Mouse (Mus musculus) CH12.LX (cell line): Measurements from ENCODE around the gene Gsta2. TPM values are rescaled to one million over a fixed set of nuclear protein-coding genes. Genes with fewer than 3 reads are reported as not detected.

Experiments
- DNase-seq: peaks from one replicate; pipeline ENCODE4 v3.0.0-alpha.2; 2013; ENCODE audit errors: extremely low read depth
- H3K27ac ChIP-seq: 2 replicates; pipeline ENCODE4 v1.5.1; 2012; ENCODE audit warnings: low read depth, mild to moderate bottlenecking, control low read depth, moderate library complexity; ENCODE audit not compliant: insufficient read depth
- H3K27me3 ChIP-seq: replicated peaks from 2 replicates; pipeline ENCODE3; 2012; ENCODE audit warnings: inconsistent platforms
- H3K36me3 ChIP-seq, 2 experiments: replicated peaks in 1 of 2; 2 replicates each; pipeline versions ENCODE3 to v1.6.1; 2012; ENCODE audit warnings: inconsistent platforms in 1 of 2, low read length in 1 of 2, mild to moderate bottlenecking in 1 of 2, mixed read lengths in 1 of 2, moderate library complexity in 1 of 2; ENCODE audit not compliant: control insufficient read depth in 1 of 2, insufficient read depth in 1 of 2
- H3K4me1 ChIP-seq, 2 experiments: 2 replicates each; pipeline ENCODE4 v1.6.1; 2012; ENCODE audit warnings: inconsistent platforms in 1 of 2, moderate library complexity in 1 of 2; ENCODE audit not compliant: insufficient read depth in 2 of 2, control insufficient read depth in 1 of 2
- H3K4me2 ChIP-seq: 2 replicates; pipeline ENCODE4 v1.6.1; 2012; ENCODE audit warnings: low read depth, mild to moderate bottlenecking, control low read depth; ENCODE audit not compliant: poor library complexity, insufficient read depth, severe bottlenecking
- H3K4me3 ChIP-seq, 3 experiments: fragments of 150-350 bp in 1 of 3; sonication (generic) in 1 of 3; replicated peaks in 1 of 3; 2 replicates each; pipeline versions ENCODE3 to v1.5.1; 2011 to 2012; ENCODE audit warnings: low read depth in 2 of 3, low read length in 2 of 3, mild to moderate bottlenecking in 2 of 3, moderate library complexity in 2 of 3, control low read depth in 1 of 3, improper control_type of control experiment in 1 of 3, inconsistent platforms in 1 of 3, mixed read lengths in 1 of 3; ENCODE audit not compliant: poor library complexity in 1 of 3
- H3K79me2 ChIP-seq: replicated peaks from 2 replicates; pipeline ENCODE4 v1.6.1; 2012; ENCODE audit warnings: mild to moderate bottlenecking, moderate library complexity; ENCODE audit not compliant: control insufficient read depth, poor library complexity, insufficient read depth, severe bottlenecking; ENCODE audit errors: extremely low read depth
- H3K9ac ChIP-seq: 2 replicates; pipeline ENCODE4 v1.6.1; 2012; ENCODE audit warnings: low read depth, mild to moderate bottlenecking, control low read depth, moderate library complexity; ENCODE audit not compliant: insufficient read depth
- H3K9me3 ChIP-seq: replicated peaks from 2 replicates; pipeline ENCODE3; 2012; ENCODE audit warnings: low read length, inconsistent platforms, mixed read lengths
- BHLHE40 ChIP-seq: IDR thresholded peaks from 2 replicates; pipeline ENCODE4 v1.6.1; 2011; ENCODE audit warnings: mild to moderate bottlenecking, low read depth, low read length, improper control_type of control experiment
- CHD1 ChIP-seq: IDR thresholded peaks from 2 replicates; pipeline ENCODE4 v1.6.1; 2012; ENCODE audit warnings: low read depth, low read length, improper control_type of control experiment, inconsistent platforms
- E2F4 ChIP-seq: IDR thresholded peaks from 2 replicates; pipeline ENCODE4 v1.6.1; 2011; ENCODE audit warnings: low read depth, low read length, improper control_type of control experiment; ENCODE audit not compliant: insufficient replicate concordance
- ETS1 ChIP-seq: conservative IDR thresholded peaks from 2 replicates; pipeline ENCODE4 v1.6.1; 2012; ENCODE audit warnings: low read depth, mild to moderate bottlenecking, inconsistent platforms, low read length, improper control_type of control experiment, moderate library complexity
- HCFC1 ChIP-seq: IDR thresholded peaks from 2 replicates; pipeline ENCODE4 v1.6.1; 2012; ENCODE audit warnings: low read depth, mild to moderate bottlenecking, inconsistent platforms, low read length, improper control_type of control experiment
- IRF4 ChIP-seq: IDR thresholded peaks from 2 replicates; pipeline ENCODE4 v1.6.1; 2014; ENCODE audit warnings: low read depth, mild to moderate bottlenecking, inconsistent platforms, low read length, improper control_type of control experiment
- JUN ChIP-seq: IDR thresholded peaks from 2 replicates; pipeline ENCODE4 v1.6.1; 2011; ENCODE audit warnings: low read depth, mild to moderate bottlenecking, low read length, improper control_type of control experiment, moderate library complexity; ENCODE audit not compliant: insufficient read depth
- KAT2A ChIP-seq: IDR thresholded peaks from 2 replicates; pipeline ENCODE4 v1.6.1; 2012; ENCODE audit warnings: low read length, improper control_type of control experiment, inconsistent platforms; ENCODE audit not compliant: insufficient replicate concordance
- MAX ChIP-seq: IDR thresholded peaks from 2 replicates; pipeline ENCODE4 v1.6.1; 2011; ENCODE audit warnings: low read length, improper control_type of control experiment
- MAZ ChIP-seq: IDR thresholded peaks from 2 replicates; pipeline ENCODE4 v1.6.1; 2012; ENCODE audit warnings: low read depth, mild to moderate bottlenecking, inconsistent platforms, low read length, improper control_type of control experiment, moderate library complexity
- MYC ChIP-seq: IDR thresholded peaks from 2 replicates; pipeline ENCODE4 v1.6.1; 2011; ENCODE audit warnings: low read depth, mild to moderate bottlenecking, improper control_type of control experiment, low read length
- NRF1 ChIP-seq: IDR thresholded peaks from 2 replicates; pipeline ENCODE4 v1.6.1; 2014; ENCODE audit warnings: low read depth, mild to moderate bottlenecking, inconsistent platforms, low read length, improper control_type of control experiment, moderate library complexity
- POLR2AphosphoS2 ChIP-seq: IDR thresholded peaks from 2 replicates; pipeline ENCODE4 v1.6.1; 2011; ENCODE audit warnings: low read depth, low read length, improper control_type of control experiment
- RAD21 ChIP-seq: IDR thresholded peaks from 2 replicates; pipeline ENCODE4 v1.6.1; 2011; ENCODE audit warnings: low read depth, mild to moderate bottlenecking, low read length, improper control_type of control experiment, moderate library complexity
- SMC3 ChIP-seq: IDR thresholded peaks from 2 replicates; pipeline ENCODE4 v1.6.1; 2011; ENCODE audit warnings: low read depth, low read length, improper control_type of control experiment
- TBP ChIP-seq: conservative IDR thresholded peaks from 2 replicates; pipeline ENCODE4 v1.6.1; 2011; ENCODE audit warnings: low read depth, low read length, improper control_type of control experiment
- TCF12 ChIP-seq: IDR thresholded peaks from 2 replicates; pipeline ENCODE4 v1.6.1; 2014; ENCODE audit warnings: low read depth, mild to moderate bottlenecking, inconsistent platforms, low read length, improper control_type of control experiment
- UBTF ChIP-seq: IDR thresholded peaks from 2 replicates; pipeline ENCODE4 v1.6.1; 2012; ENCODE audit warnings: low read depth, mild to moderate bottlenecking, inconsistent platforms, low read length, improper control_type of control experiment, moderate library complexity
- USF1 ChIP-seq: IDR thresholded peaks from 2 replicates; pipeline ENCODE4 v1.6.1; 2014; ENCODE audit warnings: low read depth, mild to moderate bottlenecking, inconsistent platforms, low read length, improper control_type of control experiment
- USF2 ChIP-seq: conservative IDR thresholded peaks from 2 replicates; pipeline ENCODE4 v1.6.1; 2011; ENCODE audit warnings: low read depth, low read length, improper control_type of control experiment
- ZC3H11A ChIP-seq: IDR thresholded peaks from 2 replicates; pipeline ENCODE4 v1.6.1; 2012; ENCODE audit warnings: low read depth, mild to moderate bottlenecking, inconsistent platforms, low read length, improper control_type of control experiment
- ZMIZ1 ChIP-seq: IDR thresholded peaks from 2 replicates; pipeline ENCODE4 v1.6.1; 2012; ENCODE audit warnings: low read depth, mild to moderate bottlenecking, inconsistent platforms, low read length, improper control_type of control experiment
- dilution Hi-C: fragments of 300-500 bp; cut with MboI; formaldehyde crosslinking; loops from 2 replicates; pipeline ENCODE4 v1.14.3; 2020; ENCODE audit warnings: low sequenced_read_pairs; ENCODE audit not compliant: extremely low pct_unique_long_range_greater_than_20kb, extremely low pct_ligation_motif_present
- in situ Hi-C: fragments of 300-500 bp; cut with MboI; formaldehyde crosslinking; loops from 3 replicates; pipeline ENCODE4 v1.14.3; 2019; ENCODE audit warnings: low sequenced_read_pairs, low pct_ligation_motif_present, low pct_unique_long_range_greater_than_20kb, mixed read lengths
- polyA plus RNA-seq: library from polyadenylated mRNA; unstranded; fragments of >175 nt; gene quantifications from 2 replicates; pipeline ENCODE4 v1.2.1, GENCODE M21; 2012; ENCODE audit warnings: low read depth; ENCODE audit not compliant: insufficient read length
- total RNA-seq, 2 experiments: library from RNA; depleted of rRNA; stranded (reverse); fragments of 300-350 nt in 1 of 2; fragments of >200 nt in 1 of 2; gene quantifications; 2 replicates each; pipeline ENCODE4 v1.2.3; 2012 to 2014

Gene Gsta2
- total and polyA plus RNA-seq, 3 experiments = not detected

GRCm38 (mm10) chr9:78363374-78363773, 7.8 kb upstream of the Gsta2 start:
- H3K36me3 ChIP-seq = no peaks in the 10 kb centered on the region
- H3K4me1 ChIP-seq = no peaks in the 10 kb centered on the region
- no peak overlapping the region for H3K4me2 ChIP-seq
- H3K4me3 ChIP-seq = no peak overlapping the region
- in situ Hi-C loops (loop anchor here (10.0 kb wide), 1 partner anchor 171 kb away; no protein-coding TSS in a partner anchor), dilution Hi-C loops (no loop called here)
- H3K9ac ChIP-seq = no peak overlapping the region
- no peak for DNase-seq
- H3K27ac ChIP-seq = no peak overlapping the region
- TF ChIP-seq ZC3H11A (no peak), ZMIZ1 (no peak), E2F4 (no peak), UBTF (no peak), KAT2A (no peak), TBP (no peak), USF2 (no peak), ETS1 (no peak), IRF4 (no peak)
- H3K9me3 ChIP-seq = no peaks in the 10 kb centered on the region
- H3K27me3 ChIP-seq = peaks cover 26% of the 10 kb centered on the region
- H3K79me2 ChIP-seq = no peaks in the 10 kb centered on the region

- no peak for DNase-seq
- no peak for TF ChIP-seq BHLHE40
- no peak for TF ChIP-seq ZC3H11A
- TF ChIP-seq POLR2AphosphoS2 = no peak
- no peak for TF ChIP-seq SMC3
- no peak for TF ChIP-seq NRF1
- no peak for TF ChIP-seq TCF12
- TF ChIP-seq JUN = no peak
- no peak for TF ChIP-seq ZMIZ1
- no peak for TF ChIP-seq MAZ
- no peak for TF ChIP-seq USF1
- TF ChIP-seq RAD21 = no peak
- TF ChIP-seq MYC = no peak
- TF ChIP-seq MAX = no peak
- no peak for TF ChIP-seq HCFC1
- TF ChIP-seq CHD1 = no peak
- no peaks in the 10 kb centered on the region for H3K36me3 ChIP-seq
- no peak overlapping the region for H3K4me2 ChIP-seq
- no peak overlapping the region for H3K9ac ChIP-seq
- H3K9me3 ChIP-seq = no peaks in the 10 kb centered on the region
- dilution Hi-C loops (no loop called here), in situ Hi-C loops (loop anchor here (10.0 kb wide), 1 partner anchor 174 kb away; no protein-coding TSS in a partner anchor)
- no peaks in the 10 kb centered on the region for H3K79me2 ChIP-seq
- peaks cover 34% of the 10 kb centered on the region for H3K27me3 ChIP-seq
- H3K4me1 ChIP-seq = no peaks in the 10 kb centered on the region
- H3K4me3 ChIP-seq = no peak overlapping the region
- no peak overlapping the region for H3K27ac ChIP-seq
These were observed 4.9 kb upstream of the Gsta2 start for GRCm38 (mm10) chr9:78360484-78360872.
